Mouse (Mus musculus): Measurements from ENCODE around the gene Usp45.
A peak's percentile ranks its signal among the peaks of the same experiment; 100 is the strongest.

Gene Usp45

DNA sequence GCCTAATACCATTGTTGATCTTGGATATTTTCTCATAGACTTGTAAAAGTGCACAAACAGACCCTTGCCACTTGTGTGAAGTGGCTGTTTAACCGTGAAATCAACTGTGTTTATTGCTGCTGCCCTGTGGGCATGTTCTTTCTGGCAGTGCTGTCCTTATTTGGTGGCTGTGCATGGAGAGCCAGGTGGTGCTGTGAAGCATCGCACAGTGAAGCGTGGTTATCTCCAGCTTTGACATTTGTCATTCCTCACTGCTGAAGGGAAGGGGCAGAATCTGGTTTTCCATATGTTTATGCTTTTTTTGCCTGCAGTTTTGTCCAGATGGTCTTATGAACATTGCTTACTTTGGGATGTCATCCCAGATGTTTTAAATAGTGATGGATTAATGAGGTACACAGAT is 26.7 kb downstream of the Usp45 start:
- no peak for DNase-seq

DNA sequence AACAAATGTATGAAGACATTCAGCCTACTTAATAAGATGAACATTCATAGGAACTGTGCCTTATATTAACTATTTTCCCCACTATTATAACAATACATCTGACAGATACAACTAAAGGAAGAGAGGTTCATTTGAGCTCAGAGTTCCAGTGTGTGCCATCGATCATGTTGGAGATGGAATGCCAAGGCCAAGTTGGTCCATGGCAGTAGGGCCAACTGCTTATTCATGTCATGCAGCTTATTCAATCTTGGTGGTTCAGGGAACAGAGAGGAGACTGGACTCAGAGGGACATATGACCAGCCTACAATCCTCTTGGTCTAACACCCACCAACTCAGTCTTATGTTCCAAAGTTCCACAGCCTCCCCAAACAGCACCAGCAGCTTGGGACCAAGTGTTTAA is 34.1 kb downstream of the Usp45 start:
- DNase-seq = no peak

DNA sequence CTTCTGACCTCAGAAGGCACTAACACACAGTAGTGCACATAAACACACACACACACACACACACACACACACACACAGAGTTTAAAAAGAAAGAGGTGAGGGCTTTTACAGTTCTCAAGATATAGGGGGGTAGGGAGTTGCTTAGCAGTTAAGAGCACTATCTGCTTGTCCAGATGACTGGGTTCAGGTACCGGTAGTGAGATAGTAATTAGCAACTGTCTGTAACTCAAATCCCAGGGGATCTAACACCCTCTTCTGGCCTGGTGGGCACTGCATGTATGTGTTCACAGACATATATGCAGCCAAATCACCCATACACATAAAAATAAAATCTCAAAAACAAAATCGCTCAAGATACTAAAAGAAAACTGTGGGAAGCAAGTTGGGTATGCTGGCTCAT is 34.7 kb downstream of the Usp45 start:
- no peak for DNase-seq

DNA sequence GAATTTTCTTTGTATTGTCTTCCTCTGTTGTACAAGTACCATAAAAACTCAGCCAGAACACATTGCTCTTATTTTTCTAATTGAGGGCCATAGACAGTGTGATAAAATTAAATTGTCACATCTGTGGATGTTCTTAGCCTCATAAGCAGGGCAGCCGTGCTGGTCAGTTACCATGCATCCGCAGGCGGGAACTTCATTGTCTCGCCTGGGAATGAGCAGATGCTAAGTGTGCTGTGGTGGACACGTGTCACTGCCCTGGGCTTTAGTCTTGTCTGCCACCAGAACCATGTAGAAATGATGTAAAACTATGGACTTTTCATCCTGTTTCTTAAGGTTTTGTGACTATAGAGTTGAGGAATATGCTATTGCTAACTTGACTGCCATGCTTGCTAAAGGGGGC is 40.2 kb downstream of the Usp45 start:
- DNase-seq = no peak

DNA sequence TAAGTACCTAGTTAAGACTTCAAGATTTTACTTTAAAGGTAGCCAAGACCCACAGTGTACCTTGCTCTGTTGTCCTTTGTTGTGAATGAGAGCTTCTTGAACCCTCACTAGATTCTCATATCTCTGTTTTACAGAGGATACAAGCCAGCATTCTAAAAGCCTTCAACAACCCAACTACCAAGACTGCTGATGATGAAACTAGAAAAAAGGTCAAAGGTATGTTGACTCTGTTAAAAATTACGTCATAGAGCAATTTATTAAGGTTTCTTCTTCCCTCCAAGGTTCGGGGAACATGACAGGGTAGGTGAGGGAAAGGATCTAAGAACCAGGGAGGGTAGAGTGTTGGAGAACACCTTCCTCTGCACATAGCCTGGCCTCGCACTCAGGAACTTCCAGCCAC is 43.7 kb downstream of the Usp45 start:
- no peak for DNase-seq

DNA sequence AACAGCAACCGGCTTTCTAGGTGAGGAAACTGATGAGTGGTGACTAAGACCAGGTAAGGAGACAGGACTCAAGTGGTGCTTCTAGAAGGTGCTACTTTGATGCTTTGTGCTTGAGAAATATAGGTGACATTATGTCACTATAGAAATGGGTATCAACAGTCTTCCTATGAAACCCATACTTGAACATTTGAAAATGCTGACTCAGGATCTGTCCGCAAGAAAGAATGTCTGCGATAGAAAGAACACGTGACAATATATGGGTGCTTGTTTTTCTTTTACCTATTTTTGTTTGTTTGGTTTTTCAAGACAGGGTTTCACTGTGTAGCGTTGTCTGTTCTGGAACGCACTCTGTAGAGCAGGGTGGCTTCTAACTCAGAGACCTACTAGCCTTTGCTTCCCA is 45.7 kb downstream of the Usp45 start:
- no peak for DNase-seq

DNA sequence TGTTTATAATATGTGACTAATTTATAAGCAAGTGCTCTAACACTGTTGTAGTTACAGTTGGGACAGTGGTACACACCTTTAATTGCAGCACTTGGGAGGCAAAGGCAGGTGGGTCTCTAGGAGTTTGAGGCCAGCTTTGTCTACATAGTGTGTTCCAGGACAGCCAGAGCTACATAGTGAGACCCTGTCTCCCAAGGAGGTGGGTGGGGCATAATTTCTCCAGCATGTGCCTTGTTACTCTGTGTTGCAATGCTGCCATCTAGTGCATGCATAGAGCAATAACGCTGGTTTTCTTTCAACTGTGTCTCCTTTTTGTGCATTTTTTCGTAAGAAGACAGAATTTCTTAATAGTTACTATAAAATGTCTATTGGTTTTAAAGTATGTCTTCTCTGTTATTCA is 47.1 kb downstream of the Usp45 start:
- DNase-seq = peak; percentile 16

DNA sequence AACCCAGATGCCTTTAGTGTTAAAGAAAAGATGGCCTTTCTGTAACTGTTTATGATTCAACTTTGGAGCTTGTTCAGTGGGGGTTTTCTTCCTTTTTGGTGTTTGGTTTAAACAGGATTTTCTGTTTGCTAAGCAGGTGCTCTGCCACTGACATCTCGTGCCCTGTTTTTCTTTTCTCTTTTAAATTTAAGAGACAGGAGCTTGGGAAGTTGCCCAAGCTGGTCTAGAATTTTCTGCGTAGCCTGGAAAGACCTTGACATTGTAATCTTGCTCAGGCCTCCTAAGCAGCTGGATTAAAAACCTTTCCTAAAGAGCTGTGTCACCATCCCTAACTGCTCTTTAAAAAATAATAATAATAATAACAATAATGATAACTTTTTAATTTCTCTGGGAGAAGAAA is 59.7 kb downstream of the Usp45 start:
- DNase-seq = no peak

DNA sequence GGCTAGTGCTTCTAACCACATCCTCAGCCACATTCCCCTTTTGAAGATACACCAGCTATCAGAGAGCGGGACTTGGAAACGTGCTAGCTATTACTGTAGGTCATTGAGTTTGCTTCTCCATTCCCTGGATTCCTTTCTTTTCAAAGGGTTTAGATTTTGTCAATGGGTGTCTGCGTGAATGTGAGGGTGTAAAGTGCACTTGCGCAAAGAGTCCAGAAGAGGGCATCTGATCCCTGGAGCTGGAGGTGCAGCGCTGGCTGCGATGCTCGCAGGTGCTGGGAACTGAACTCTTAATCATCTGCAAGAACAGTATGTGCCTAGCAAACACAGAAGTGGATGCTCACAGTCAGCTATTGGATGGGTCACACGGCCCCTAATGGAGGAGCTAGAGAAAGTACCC is 65.9 kb downstream of the Usp45 start:
- no peak for DNase-seq

DNA sequence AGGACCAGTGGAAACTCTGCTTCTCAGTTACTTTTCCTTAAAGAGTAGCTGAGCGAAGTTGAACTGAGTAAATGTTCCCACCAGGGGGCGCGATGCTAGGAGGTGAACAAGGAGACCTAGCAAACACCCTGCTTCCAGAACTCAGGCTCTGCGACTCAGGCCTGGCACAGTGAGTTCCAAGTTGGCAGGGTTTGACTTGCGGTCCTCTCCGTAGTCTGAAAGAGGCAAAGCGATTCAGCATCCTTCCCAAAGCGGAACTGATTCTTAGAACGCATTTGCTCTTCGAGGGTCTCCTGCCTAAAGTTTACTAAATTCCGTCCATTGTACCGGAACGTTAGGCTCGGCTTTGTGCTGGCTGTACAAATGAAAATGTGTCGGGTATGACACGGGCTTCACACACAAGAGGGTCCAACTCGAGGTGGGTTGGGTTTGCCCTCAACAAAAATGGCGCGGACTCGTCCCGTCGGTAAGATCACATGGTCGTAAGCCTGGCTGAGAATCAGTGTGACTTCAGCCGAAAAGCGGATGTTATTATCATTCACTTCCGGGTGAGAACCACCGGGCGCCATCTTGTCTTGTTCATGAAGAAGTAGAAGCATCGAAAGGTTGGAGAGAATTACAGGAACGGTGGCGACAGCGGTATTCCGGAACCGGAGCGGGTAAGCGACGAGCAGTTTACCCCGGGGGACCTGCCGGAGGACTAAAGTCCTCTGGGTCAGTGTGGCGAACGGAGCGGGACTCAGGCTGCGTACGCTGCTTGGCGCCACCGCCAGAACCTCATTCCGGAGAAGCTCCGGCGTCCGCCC is 80.7 kb downstream of the Usp45 start, which contains the start of gene Pnisr:
TSS of gene Pnisr (plus strand) at position 103 of the 806 bp plus-strand sequence.
- peak; percentile 95 for DNase-seq

DNA sequence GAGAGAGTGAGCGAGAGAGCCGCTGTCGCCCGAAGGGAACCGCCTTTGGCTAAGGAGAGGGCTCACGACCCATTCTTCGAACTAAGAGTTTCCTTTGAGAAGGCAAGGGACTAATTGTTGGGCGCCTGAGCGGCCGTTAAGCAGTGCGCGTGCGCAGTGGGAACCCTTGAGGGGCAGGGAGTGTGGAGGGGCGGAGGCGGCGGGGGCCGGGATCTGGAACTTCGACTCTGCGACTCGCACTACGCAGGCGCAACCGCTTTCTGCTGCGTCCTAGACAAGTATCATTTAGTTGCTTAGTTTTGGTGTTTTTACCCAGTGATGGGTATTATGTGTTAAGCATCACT is 81.3 kb downstream of the Usp45 start:
- peak; percentile 83 for DNase-seq

DNA sequence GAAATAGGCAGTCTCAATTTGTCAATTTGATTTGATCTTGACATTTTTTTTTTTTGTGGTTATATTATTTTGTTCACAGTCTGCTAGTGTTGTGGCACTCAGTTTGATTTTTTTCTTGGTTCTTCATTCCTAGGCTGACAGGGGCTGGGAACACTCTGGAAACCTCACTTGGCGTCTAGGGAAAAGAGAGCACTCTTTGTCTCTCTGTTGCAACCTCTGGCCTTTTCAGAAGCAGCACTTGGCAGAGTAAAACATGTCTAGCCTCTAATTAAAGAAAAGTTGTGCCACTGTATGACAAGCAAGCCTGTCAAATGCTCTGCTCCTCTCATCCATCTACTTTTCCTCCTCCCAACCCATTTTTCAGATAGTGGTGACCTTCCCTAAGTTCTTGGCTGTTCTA is 90.5 kb downstream of the Usp45 start:
- no peak for DNase-seq

DNA sequence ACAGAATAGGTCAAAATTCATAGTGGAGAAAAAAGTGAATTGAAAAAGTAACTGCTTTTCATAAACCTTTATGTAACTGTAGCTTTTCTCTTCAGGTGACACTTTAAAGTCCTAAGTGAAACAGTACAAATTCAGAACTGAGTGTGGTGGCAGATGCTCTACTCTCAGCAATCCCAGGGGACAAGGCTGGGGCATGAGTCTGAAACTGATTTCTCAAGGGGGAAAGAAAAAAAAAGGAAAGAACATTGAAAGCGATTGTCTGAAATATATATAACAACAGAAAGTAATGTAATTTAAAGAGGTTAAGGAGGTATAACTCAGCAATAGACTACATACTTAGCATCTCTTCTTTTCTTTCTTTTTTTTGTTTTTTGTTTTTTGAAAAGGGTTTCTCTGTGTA is 98.3 kb downstream of the Usp45 start:
- DNase-seq = no peak

DNA sequence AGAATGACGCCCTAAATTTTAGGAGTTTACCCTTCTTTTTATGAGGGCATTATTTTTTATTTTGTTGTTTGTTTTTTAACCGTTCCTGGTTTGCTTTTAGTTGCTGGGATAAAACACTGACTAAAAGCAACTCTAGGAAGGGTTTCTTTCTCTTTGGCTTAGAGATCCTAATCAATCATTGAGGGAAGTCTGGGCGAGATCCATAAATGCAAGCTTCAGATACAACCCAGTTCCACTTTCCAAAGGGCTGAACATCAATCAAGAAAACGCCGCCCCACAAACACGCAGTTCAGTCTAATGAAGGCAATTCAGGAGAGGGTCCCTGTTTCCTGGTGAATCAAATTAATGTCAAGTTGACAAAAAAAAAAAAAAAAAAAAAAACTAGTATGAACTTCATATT is 111.8 kb downstream of the Usp45 start:
- no peak for DNase-seq

DNA sequence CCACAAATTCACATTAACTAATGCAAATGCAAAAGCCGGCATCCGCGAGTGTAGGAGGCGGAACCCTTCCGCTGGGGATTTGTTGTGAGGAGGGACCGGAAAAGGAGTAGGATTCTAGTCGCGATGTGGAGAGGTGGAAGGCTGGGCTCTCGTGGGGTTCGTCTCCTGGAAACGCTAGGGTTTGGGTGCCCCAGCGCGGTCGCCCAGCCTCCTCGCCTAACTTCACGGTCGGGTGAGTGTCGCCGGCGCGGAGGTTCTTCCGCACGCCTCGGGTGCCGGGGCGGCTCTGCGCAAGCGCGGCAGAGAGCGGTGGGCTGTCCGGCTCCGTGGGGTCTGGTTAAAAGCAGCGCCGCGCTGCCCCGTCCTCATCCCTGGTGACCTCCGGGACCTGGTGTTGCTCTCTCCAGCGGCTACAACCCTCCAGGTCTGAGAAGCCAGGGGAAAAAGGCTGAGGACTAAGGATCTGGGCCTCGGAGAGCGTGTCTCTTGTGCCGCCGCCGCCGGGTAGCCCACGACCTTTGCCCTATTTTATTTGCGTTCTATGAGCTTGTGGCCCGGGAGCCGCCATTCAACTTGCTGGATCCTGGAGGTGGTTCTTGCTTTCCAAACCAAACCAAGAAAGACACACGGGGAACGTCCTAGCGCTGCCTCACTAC is 112.7 kb downstream of the Usp45 start, which contains the start of gene Coq3:
TSS of gene Coq3 (plus strand) at position 109 of the 656 bp plus-strand sequence.
- DNase-seq = peak; percentile 80

DNA sequence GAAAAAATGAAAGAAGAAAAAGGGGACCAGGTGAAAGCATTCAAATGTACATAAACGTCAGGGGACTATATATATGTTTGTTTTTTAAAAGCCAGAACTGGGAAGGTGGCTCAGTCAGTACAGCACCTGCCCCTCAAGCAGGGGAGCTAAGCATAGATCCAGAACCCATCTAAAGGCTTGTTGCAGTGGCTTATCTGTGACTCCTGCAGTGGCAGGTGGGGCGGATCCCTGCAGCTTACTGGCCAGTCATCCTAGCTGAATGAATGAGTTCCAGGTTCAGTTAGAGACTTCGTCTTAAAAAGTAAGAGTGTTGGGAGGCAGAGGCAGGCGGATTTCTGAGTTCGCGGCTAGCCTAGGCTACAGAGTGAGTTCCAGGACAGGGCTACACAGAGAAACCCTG is 115.8 kb downstream of the Usp45 start:
- no peak for DNase-seq

DNA sequence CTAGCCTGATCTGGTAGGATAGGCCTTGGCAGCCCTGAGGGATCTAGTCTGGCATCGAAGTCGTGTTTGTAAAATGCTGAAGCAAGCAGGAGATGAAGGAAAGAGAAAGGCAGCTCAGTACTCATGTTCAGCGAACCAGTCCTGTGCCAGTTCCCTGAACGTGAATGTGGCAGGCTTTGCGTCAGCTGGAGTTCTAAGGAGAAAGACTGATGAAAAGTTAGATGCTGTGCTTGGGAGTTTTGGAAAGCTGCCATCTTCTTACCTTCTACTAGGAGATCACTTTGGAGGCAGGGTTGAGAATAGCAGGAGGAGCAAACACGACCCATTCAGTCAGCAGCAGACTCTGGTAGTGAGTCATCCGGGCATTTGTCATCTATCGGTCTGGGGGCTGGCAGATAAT is 118.9 kb downstream of the Usp45 start:
- DNase-seq = no peak
